Mouse (Mus musculus): Measurements from ENCODE around the gene Pdss2. TPM values are rescaled to one million over a fixed set of nuclear protein-coding genes. Genes with fewer than 3 reads are reported as not detected.
A peak's percentile ranks its signal among the peaks of the same experiment; 100 is the strongest.

Gene Pdss2
- total RNA-seq, 1 experiment from 2014 or later = 26.9 TPM

DNA sequence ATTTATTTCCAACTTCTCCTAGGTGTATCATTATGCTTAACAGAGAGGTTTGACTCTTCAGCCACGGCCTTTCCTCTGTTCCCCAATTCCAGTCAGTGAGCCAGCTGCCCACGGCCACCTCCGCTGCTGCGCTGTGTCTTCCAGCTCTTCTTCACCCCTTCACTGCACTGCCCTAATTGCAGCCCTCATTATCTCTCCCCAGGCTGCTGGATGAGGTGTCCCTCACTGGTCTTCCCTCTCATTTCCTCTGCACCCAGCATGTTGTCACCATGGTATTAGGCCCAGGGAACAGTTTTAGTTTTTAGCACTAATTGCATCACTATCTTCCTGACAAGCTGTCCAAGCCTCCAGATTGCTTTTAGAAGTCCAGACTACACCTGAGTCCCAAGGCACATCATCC lies 73.0 kb downstream of the Pdss2 start:
- ATAC-seq (replicated peaks; ENCODE audit: low read depth, poor library complexity, severe bottlenecking) = no peak

DNA sequence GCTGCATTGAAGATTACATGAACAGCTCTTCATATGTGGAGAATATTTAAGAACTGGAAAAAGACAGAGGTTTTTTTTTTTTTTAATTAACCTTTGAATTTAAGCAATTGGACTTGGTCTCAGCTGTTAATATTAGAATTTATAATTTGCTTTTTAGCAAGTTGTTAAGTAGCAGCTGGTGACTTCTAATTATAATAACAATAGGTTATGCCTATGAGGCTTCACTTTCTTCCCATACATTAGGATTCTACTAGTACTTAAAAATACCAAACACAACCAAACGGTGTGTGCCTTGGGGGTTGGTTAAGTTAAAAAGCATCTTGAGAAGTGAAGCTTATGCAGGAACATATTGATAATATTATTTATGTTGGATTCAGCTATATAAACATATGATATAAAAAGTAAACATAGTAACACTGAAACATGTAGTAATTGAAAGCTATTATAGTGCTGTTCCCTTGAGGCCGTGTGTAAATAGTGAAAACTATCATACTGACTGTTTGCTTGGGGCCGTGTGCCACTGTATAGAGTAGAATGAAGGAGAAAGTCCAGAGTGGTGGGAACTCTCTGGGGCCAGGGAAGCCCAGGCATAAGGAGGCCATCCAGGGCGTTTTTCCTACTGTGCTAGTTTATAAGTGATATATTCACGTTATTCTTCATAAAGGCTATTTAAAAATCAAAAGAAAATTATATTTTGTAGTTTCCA lies 87.0 kb downstream of the Pdss2 start:
- ATAC-seq (replicated peaks; ENCODE audit: low read depth, poor library complexity, severe bottlenecking) = no peak

DNA sequence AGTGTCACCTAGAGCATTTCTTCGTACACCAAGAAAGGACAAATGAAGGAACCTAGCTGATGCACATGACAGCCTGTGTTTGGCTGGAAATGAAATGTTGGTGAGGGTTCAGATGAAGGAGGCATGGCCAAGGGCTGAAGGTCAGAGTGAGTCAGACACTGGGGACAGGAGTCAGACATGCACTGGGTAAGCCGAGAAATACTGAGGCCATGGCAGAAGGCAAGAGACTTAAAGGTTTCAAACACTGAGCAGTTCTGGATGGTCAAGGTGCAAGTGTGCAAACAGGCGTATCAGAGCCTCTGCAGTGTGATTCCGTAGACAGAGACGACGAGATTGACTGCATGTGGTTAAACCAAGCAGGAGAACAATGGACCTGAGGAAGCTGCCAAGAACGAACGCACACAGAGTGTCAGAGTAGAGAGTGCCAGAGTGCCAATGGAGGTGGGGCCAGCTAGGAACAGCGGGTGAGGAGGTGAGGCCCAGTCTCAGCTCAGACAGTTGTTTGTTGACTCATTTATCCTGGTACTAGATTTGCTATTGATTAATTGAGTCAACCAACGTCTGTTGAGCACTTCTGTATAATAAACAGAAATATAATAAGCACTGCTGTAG lies 89.6 kb downstream of the Pdss2 start:
- ATAC-seq (replicated peaks; ENCODE audit: low read depth, poor library complexity, severe bottlenecking) = no peak

DNA sequence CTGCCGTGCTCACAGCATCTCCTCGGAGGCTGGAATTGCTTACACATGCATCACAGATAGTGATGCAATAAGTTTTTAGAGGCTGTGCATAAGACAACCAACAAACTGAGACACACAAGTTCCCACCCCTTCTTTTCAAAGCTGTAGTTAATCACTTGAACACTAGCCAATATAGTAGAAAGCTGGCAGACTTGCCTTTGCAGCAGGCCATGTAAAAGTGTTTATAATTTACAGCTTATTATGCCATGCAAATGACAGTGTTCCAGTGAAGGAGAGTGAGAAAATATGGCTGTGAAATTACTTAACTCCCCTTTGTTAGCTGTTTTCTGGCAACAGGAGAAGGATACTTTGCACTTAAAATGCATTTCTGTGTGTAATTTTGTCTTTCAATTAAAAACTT lies 90.9 kb downstream of the Pdss2 start:
- no peak for ATAC-seq (replicated peaks; ENCODE audit: low read depth, poor library complexity, severe bottlenecking)

DNA sequence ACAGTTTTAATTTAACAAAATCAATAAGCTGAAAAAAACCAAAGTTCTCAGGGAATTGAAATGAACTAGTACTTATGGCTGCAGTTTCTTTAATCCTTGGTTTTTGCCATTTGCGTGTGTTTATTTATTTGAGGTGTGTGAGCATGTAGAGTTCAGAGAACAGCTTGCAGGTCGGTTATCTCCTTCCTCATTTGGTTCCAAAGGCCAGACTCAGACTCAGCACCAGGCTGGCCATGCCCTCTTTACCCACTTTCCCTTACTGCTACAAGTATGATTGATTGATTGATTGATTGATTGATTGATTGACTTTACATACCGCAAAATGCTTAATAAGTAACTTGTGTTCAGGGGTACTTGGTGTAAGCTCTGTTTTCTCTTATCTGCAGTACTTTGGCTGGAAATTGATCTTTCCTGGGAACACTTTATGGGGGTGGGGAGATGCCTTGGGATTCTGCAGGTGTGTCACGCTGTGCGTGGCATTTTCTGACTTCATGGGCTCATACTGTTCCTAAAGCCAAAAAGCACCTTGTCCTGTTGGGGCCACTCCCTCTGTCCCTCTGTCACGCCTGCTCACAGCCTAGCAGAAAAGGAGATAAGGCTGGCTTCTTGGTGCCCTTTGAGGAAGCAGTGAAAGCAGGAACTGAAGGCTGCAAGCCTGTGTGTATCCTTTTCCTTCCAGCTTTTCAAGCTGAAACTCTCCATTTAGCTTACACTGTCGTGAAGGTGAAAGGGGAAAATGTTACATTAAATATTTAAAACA lies 91.6 kb downstream of the Pdss2 start:
- ATAC-seq (replicated peaks; ENCODE audit: low read depth, poor library complexity, severe bottlenecking) = peak; percentile 89

DNA sequence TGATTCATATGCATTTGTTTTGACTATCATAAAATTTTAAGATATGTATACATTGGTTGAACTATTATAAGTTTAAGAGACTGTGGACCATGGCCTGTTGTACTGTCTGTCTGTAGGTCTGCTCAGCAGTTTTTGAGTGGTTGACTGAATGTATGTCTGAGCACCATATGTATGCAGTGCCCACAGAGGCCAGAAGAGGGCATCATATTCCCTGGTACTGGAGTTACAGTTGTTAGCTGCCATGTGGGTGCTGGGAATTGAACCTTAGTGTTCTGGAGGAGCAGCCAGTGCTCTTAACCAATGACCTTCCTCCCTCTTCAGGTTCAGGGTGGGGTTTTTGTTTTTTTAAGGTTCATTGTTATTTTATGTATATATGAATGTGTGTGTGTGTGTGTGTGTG lies 93.9 kb downstream of the Pdss2 start:
- ATAC-seq (replicated peaks; ENCODE audit: low read depth, poor library complexity, severe bottlenecking) = no peak

DNA sequence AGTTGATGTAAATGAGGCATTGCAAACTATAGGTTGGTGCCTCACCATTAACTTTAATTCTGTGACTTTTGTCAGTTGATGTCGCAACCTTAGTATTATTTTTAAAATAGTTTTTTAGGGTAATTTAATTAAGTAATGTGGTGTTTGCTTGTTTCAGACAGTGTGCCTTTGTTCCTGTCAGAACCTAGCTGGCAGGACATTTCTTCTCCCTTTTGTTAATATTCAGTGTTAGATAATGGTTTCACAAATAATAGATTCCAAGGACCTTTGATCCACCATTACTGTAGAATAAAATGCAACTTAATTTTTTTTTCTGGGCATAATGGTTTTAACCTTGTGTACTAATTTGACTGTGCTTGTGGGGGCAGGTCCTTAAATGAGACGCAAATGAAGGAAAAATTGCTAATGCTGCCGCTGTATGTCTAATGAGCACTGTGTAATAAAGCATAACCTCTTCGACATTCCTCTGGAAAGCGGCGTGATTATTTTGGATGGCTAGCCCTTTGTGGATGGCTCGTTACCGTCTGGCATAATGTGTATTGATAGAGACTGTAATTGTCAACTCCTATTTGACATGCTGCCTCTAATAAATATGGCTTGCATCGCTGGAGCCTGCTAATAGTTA lies 96.2 kb downstream of the Pdss2 start:
- no peak for ATAC-seq (replicated peaks; ENCODE audit: low read depth, poor library complexity, severe bottlenecking)

DNA sequence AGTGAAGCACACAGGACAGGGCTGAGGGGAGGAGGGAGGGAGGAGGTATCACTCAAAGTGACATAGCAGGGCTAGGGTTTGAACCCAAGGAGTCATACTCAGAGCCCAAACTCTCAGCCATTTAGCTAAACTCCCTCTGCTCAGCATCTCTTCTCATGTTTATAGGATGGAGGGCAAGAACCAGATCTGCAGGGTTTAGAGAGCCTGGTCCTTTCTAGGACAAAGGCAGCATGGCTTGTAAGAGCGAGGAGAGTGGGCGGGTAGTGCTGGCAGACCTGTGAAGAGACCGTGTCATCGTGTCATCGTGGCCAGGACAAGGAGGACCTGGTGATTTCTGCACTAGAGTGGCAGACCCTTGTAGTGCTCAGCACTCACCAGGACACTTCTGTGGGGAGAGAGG lies 99.7 kb downstream of the Pdss2 start:
- no peak for ATAC-seq (replicated peaks; ENCODE audit: low read depth, poor library complexity, severe bottlenecking)

DNA sequence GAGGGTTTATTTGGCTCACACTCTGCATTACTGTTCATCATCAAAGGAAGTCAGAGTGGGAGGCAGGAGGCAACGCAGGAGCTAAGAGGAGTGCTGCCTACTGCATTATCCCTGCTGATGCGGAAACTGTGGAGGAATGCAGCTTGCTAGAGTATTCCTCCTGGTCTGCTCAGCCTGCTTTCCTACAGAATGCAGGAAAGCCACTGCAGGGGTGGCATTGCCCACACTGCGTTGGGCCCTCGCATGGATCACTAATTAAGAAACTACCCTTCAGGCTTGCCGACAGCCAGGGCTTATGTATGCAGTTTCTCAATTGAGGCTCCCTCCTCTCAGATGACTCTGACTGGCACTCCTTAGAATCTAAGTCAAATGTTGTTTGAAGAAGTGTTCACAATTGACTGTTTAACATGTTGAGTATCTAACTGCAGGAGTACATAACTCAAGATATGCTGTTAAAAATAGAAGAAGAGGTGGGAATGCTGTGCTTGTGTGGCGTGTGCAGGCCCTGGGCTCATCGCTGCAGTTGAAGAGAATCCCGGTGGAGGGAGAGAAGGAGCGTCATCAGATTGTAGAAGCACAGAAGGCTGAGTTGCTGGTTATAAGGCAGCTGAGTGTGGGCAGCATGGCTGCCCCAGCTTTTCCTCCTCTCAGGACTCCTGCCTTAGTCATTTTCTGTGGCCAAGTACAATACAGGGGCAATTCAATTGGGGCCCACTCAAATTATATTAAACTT lies 101.3 kb downstream of the Pdss2 start:
- no peak for ATAC-seq (replicated peaks; ENCODE audit: low read depth, poor library complexity, severe bottlenecking)

DNA sequence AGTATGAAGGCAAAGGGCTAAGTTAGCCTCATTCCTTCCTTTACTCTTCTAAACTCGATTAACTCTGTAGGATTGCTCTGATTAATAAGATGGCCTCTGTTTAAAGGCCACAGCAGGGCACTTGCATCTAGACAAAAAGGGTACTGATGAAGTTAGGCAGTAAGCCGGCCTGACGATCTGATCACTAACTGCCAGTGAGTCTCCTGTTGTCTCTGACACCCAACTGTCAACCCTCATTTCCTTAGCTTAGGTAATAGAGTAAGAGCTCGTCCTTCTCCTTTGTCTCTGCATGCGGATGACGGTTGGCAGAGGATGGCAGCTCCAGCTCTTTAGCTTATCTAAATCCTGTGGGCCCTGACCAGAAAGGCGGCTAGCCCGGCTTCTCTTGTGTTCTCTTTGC lies 102.1 kb downstream of the Pdss2 start:
- ATAC-seq (replicated peaks; ENCODE audit: low read depth, poor library complexity, severe bottlenecking) = 0 out of 2 replicates have a peak, but pooled peaks have one; percentile 25

DNA sequence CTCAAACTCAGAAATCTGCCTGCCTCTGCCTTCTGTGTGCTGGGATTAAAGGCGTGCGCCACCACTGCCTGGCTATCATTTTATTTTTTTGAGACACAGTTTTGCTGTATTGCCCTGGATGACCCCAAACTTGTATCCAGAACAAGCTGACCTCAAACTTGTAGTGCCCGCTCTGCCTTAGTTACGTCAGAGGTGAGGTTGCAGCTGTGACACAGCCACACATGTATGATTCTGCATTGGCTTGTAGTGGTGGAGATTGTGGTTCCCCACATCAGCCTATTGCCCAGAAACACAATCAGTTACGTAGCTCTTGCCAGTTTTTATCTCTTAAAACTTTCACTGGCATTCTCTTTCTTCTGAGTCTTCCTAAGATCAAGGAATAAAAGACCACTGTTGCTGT lies 108.5 kb downstream of the Pdss2 start:
- ATAC-seq (replicated peaks; ENCODE audit: low read depth, poor library complexity, severe bottlenecking) = 0 out of 2 replicates have a peak, but pooled peaks have one; percentile 18

DNA sequence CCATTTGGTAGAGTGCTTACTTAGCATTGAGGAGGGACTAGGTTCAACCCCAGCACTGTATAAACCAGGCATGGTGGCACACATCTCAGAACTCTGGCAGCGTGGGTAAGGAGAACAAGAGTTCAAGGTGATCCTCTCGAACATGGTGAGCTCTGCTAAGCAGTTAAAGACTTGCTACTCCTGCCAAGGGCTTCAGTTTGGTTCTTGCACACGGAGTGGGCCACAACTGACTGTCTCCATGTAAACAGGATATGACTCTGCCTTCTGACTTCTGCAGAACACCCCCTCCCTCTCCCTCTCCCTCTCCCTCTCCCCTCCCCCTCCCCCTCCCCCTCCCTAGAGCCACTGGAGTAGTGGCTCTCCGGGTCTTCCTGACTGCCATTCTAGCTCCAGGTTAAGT lies 109.4 kb downstream of the Pdss2 start:
- ATAC-seq (replicated peaks; ENCODE audit: low read depth, poor library complexity, severe bottlenecking) = 0 out of 2 replicates have a peak, but pooled peaks have one; percentile 25

DNA sequence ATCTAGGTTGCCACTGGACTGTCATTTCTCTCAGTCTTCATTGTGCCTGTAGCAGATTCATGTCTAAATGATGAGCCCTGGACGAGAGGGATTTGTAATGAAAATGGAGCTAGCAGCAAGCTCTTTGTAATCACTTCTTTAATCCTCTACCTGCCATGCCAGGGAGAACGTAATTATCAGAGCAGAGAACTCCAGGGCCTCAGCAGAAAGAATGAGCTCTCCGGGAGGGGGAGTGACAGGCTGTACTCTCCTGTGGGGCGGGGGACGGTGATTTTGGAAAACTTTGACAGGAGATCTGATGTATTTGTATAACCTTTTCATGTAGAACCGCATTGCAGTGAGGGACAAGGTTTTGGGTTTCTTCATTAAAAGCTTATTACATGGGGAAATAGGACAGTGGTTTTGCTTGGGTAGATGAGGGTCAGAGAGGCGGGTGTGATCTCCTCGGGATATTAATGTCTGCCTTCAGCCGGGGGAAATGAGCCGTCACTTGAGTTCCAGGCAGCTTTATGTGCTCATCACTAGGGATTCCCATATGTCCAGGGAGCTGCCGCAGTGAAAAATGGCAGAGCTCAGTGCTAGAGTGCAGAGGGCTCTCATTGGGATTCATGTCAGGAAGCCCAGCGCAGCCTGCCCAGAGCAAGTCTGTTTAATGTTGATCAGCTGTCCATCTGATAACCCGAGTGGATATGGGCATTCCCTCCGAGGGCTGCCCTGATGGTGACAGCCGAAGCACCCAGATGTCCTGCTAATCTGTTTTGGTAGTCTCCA lies 110.8 kb downstream of the Pdss2 start:
- ATAC-seq (replicated peaks; ENCODE audit: low read depth, poor library complexity, severe bottlenecking) = no peak

DNA sequence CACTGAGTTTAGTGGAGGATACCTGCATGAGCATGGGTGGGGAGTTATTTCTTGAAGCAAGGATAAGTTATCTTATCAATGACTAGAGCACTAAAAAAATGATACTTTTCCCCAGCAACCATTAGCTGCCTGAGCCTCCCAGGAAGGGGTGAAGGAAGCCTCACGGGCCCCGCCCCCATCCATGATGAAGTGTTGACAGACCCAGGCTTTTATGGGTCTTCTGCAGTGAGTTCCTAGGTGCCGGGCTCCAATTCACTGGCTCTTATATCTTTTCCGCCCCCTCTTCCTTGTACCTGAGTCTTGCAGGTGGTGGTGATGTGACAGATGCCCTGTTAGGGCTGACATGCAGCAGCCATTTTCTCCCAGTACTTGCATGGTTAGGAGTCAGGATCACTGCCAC lies 114.6 kb downstream of the Pdss2 start:
- no peak for ATAC-seq (replicated peaks; ENCODE audit: low read depth, poor library complexity, severe bottlenecking)

DNA sequence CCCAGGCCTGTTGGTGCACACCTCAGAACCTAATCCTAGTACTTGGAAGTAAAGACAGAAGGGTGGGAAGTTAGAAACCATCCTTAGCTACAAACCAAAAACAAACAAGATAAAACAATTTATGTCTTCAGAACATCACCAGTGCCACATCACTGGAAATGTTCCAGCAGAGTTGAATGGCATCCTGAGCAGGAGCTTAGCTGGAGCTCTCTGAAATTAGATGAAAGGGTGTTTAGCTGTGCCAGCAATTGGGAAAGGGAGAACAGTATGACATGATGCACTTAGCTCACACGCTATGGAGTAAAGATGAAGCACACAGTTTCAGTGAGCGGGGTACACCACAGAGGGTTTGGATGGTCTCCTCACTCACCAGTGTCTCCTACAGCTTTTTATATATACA lies 115.8 kb downstream of the Pdss2 start:
- ATAC-seq (replicated peaks; ENCODE audit: low read depth, poor library complexity, severe bottlenecking) = no peak

DNA sequence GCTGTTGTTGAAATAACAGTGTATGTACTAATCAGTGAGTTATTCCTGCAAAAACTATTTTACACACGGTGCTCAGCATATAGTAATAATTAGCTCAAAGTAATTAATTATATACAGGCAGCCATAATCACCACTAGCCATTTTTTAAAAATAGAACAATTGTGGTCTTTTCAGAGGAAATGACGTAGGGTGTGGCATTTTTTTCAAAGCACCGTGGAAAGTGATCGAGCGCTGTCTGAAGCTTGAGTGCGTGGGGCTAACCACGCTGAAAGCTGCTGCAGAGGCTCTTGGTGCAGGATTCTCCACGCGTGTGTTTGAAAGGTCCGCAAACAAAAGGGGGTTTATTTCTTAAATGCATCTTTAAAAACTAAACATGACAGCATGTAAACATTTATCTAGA lies 118.5 kb downstream of the Pdss2 start:
- peak; percentile 36; the same call in 1 of the 2 replicates for ATAC-seq (replicated peaks; ENCODE audit: low read depth, poor library complexity, severe bottlenecking)

DNA sequence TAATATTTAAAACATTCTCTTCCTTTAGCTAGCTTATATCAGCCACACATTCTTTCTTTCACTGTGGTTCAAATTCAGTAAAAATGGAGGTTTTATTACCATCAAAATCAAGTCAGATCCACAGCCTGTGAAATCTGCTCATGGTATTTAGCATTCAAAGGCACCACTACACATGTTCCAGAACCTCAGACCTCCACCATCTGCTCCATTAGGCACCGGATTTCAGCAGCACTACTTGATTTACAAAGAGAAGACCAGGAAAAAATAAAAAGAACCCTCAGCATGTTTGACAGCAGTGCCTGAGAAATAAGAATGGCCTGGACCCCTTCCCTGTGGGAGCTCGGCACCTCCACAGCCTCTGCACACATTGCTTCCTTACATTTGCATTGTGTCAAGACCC lies 128.4 kb downstream of the Pdss2 start:
- ATAC-seq (replicated peaks; ENCODE audit: low read depth, poor library complexity, severe bottlenecking) = no peak

DNA sequence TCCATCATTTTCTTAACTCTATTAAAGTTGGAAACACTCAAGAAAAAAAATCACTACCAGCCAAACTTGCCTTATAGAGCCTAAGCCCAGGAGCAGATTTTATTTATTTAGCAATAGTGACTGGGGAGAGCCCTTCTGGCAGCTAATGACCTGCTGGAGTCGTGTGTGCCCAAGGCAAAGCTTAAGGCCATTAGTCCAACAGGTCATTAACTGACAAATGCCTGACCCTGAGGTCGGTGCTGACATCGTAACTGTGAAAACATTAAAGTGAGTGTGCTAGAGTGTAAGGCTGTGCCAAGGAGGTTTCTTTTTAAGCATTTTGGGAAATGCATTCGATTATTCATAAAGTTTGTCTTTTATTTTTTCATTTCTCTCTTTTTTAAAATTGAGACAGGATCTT lies 136.6 kb downstream of the Pdss2 start:
- no peak for ATAC-seq (replicated peaks; ENCODE audit: low read depth, poor library complexity, severe bottlenecking)

DNA sequence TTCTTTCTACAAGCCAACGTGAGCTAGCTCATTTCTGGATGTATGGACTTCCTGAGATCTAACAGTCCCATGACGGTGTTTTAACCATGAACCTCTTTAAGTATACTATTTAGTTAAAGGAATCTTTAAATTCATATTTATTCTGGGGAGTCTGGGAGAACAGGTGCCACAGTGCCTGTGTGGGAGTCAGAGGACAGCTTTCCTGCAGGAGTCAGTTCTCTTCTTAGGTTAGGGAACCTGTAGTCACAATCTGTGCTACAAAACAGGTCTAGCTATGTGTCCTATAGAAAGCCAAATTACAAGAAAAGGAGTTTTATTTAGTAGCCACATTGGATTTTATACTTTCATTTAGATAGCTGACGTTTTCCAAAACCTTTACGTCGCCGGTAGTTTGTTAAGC lies 141.7 kb downstream of the Pdss2 start:
- ATAC-seq (replicated peaks; ENCODE audit: low read depth, poor library complexity, severe bottlenecking) = no peak

All from common myeloid progenitor, adult 5-6 weeks (primary cell).